Mouse (Mus musculus) lung, postnatal 0 days (tissue): ENCODE measurements around the gene Ypel2. TPM values are rescaled to one million over a fixed set of nuclear protein-coding genes. Genes with fewer than 3 reads are reported as not detected.

Experiments
- ATAC-seq: fragments of 200-750 bp; cut with Nextera tagmentation; 2 replicates; pipeline ENCODE4 v1.8.0; 2017; ENCODE audit warnings: moderate library complexity
- DNase-seq: peaks from one replicate; pipeline ENCODE4 v3.0.0-alpha.2; 2016; ENCODE audit warnings: low spot score
- H3K27ac ChIP-seq: fragments of 300-500 bp; sonication (generic); 2 replicates; pipeline ENCODE4 v1.5.1; 2014; ENCODE audit warnings: antibody characterized with exemption, mild to moderate bottlenecking, low read length, mixed read lengths
- H3K27me3 ChIP-seq: fragments of 300-500 bp; sonication (generic); replicated peaks from 2 replicates; pipeline ENCODE4 v1.6.1; 2014; ENCODE audit warnings: low read length, mixed read lengths; ENCODE audit not compliant: insufficient read depth
- H3K36me3 ChIP-seq: fragments of 300-500 bp; sonication (generic); 2 replicates; pipeline ENCODE4 v1.6.1; 2014; ENCODE audit warnings: low read length, mixed read lengths; ENCODE audit not compliant: insufficient read depth
- H3K4me1 ChIP-seq: fragments of 300-500 bp; sonication (generic); 2 replicates; pipeline ENCODE4 v1.6.1; 2014; ENCODE audit warnings: antibody characterized with exemption, low read depth, low read length, mixed read lengths; ENCODE audit not compliant: insufficient read depth
- H3K4me2 ChIP-seq: fragments of 300-500 bp; sonication (generic); replicated peaks from 2 replicates; pipeline ENCODE4 v1.6.1; 2014; ENCODE audit warnings: low read depth, mild to moderate bottlenecking, low read length, moderate library complexity, mixed read lengths
- H3K4me3 ChIP-seq: fragments of 300-500 bp; sonication (generic); 2 replicates; pipeline ENCODE4 v1.5.1; 2014; ENCODE audit warnings: low read depth, low read length
- H3K9ac ChIP-seq: fragments of 300-500 bp; sonication (generic); replicated peaks from 2 replicates; pipeline ENCODE4 v1.6.1; 2014; ENCODE audit warnings: low read depth, mild to moderate bottlenecking
- H3K9me3 ChIP-seq: fragments of 300-500 bp; sonication (generic); 2 replicates; pipeline ENCODE4 v1.6.1; 2016; ENCODE audit warnings: low read length, mixed read lengths
- CTCF ChIP-seq: IDR thresholded peaks from 2 replicates; pipeline ENCODE4 v1.5.1; 2016; ENCODE audit warnings: antibody characterized with exemption, mild to moderate bottlenecking
- EP300 ChIP-seq: IDR thresholded peaks from 2 replicates; pipeline ENCODE4 v1.6.1; 2016; ENCODE audit warnings: antibody characterized with exemption, mild to moderate bottlenecking, control low read depth
- WGBS: fragments of 180-500 bp; shearing (Covaris S2); extraction: QIAGEN DNeasy Blood & Tissue Kit; methylation state at CpG from one replicate; pipeline ENCODE4 v1.1.7; 2014; 5-methylcytosine and 5-hydroxymethylcytosine counted together
- polyA plus RNA-seq: library from polyadenylated mRNA; unstranded; fragments of >200 nt; fragmentation: Nextera tagmentation; extraction: Ambion mirVana; gene quantifications from 2 replicates; pipeline ENCODE4 v1.2.1, GENCODE M21; 2015

The Ypel2 gene
- polyA plus RNA-seq, 1 experiment from 2014 or later = 8.5 TPM

DNA sequence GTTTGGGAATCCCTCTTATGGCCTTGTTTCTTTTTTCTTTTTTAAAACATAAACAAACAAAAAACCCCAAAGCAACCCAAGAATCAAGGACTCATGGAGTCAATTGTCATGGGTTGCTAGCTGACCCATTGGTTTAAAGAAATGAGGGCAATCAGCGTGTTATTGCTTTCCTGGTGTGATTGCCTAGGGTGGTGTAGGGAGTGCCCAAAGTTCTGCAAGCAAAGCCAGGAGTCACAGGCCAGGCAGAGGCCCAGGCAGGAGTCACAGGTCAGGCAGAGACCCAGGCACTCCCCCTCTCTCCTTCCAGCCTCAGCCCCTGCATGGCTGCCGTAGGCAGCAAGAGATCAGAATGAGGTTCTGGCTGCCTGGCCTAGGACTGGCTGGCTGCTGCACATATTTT is 58.6 kb downstream of the Ypel2 start:
- H3K36me3 ChIP-seq = no peaks in the 10 kb centered on the region
- no peak overlapping the region for H3K27ac ChIP-seq
- 89% methylated on average over 2 of the region's 2 CpGs for WGBS
- ATAC-seq = no peak
- H3K9me3 ChIP-seq = no peaks in the 10 kb centered on the region
- H3K27me3 ChIP-seq = no peaks in the 10 kb centered on the region
- H3K9ac ChIP-seq = no peak overlapping the region
- no peak overlapping the region for H3K4me2 ChIP-seq
- H3K4me3 ChIP-seq = no peak overlapping the region
- no peaks in the 10 kb centered on the region for H3K4me1 ChIP-seq
- DNase-seq = no peak
- TF ChIP-seq EP300 = no peak
- no peak for TF ChIP-seq CTCF

DNA sequence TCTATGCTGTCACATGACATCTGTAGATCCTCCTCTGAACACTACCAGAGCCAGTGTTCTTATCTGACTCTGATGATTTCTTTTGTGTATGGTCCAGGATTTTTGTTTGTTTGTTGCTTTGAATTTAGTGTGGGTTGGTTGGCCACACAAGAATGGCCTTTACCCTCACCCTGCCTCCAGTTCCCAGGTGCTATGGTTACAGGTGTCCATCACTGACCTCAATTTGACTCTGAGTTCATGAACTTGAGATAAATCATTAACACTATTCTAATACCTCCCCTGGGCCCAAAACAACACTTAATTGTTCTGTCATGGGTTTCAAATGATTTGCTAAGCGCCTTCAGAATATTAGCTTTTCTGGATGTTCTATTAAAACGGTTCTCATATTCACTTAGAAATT is 61.3 kb downstream of the Ypel2 start:
- no peak for TF ChIP-seq CTCF
- TF ChIP-seq EP300 = no peak
- DNase-seq (no peak), ATAC-seq (no peak)
- Histone ChIP-seq H3K9me3 (no peaks in the 10 kb centered on the region), H3K4me3 (no peak overlapping the region), H3K4me1 (no peaks in the 10 kb centered on the region), H3K4me2 (no peak overlapping the region), H3K27me3 (no peaks in the 10 kb centered on the region), H3K9ac (no peak overlapping the region), H3K36me3 (no peaks in the 10 kb centered on the region), H3K27ac (no peak overlapping the region)
- 75% methylated on average over 2 of the region's 2 CpGs for WGBS

DNA sequence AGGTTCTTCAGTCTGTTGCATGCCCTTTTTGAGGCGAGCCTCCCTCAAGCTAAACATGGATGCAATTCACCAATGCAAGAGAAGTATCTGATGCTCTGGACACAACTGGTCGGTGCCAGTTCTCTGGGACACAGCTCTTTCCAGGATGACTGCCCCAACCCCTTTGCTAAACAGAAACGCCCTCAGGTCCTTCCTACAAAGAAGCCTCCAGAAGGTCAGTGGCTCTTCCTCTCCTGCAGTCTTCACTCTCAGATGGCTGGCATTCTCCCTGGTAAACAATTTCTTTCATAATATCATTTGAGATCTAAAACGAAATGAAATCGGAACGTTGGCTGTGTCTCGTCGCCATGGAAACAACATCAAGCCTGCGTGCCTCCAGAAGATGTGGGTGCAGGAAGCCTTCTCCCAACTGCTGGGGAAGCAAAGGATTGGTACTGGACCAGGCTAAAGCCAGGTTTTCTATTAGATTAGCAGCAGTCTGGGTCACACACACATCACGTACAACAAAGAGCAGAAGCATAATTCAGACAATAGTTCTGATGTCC is 62.8 kb downstream of the Ypel2 start:
- 69% methylated on average over 10 of the region's 10 CpGs for WGBS
- no peak overlapping the region for H3K4me2 ChIP-seq
- H3K27me3 ChIP-seq = no peaks in the 10 kb centered on the region
- no peaks in the 10 kb centered on the region for H3K9me3 ChIP-seq
- no peak for TF ChIP-seq CTCF
- TF ChIP-seq EP300 = no peak
- H3K36me3 ChIP-seq = no peaks in the 10 kb centered on the region
- no peak overlapping the region for H3K9ac ChIP-seq
- no peak for DNase-seq
- H3K27ac ChIP-seq = no peak overlapping the region
- no peak for ATAC-seq
- no peak overlapping the region for H3K4me3 ChIP-seq
- H3K4me1 ChIP-seq = no peaks in the 10 kb centered on the region

DNA sequence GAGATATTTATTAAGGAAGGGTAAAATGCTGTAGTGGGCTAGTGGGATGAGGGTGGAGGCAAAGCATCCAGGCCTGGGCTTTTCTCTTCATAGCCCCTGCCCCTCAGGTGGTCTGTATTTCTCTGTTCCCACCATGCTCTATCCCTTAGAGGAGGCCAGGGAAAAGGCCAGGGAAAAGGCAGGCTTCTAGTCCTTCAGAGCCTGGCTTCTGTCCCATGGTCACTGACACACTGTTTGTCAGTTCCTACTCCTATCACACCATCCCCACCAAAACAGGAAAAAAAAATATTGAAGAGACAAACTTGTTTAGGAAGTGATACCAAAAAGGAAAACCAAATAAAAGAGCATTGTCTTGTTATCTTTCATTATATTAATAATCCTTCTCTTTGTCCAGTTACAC is 63.5 kb downstream of the Ypel2 start:
- DNase-seq = no peak
- no peaks in the 10 kb centered on the region for H3K27me3 ChIP-seq
- no peaks in the 10 kb centered on the region for H3K36me3 ChIP-seq
- no peaks in the 10 kb centered on the region for H3K4me1 ChIP-seq
- H3K4me2 ChIP-seq = no peak overlapping the region
- H3K27ac ChIP-seq = no peak overlapping the region
- no peaks in the 10 kb centered on the region for H3K9me3 ChIP-seq
- no peak overlapping the region for H3K9ac ChIP-seq
- no peak for TF ChIP-seq CTCF
- TF ChIP-seq EP300 = no peak
- H3K4me3 ChIP-seq = no peak overlapping the region
- no peak for ATAC-seq

DNA sequence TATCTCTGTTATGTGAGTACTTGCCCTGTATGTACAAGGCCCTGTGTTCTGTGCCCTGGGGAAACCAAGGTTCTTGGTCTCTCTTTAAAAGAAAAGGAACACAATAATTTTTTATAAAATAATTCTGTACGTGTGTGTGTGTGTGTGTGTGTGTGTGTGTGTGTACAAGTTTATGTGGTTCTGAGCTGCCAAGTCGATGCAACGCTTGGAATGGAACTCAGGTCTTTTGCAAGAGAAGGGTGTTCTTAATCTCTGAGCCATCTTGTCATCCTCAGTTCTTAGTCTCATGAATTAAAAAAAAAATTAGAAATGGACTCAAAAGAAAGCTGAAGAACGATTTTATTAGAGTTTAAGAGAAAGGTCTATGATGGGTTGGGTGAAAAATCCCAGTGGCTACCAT is 64.0 kb downstream of the Ypel2 start:
- Histone ChIP-seq H3K36me3 (no peaks in the 10 kb centered on the region), H3K27ac (no peak overlapping the region), H3K4me1 (no peaks in the 10 kb centered on the region), H3K9ac (no peak overlapping the region), H3K4me2 (no peak overlapping the region), H3K27me3 (no peaks in the 10 kb centered on the region), H3K9me3 (no peaks in the 10 kb centered on the region), H3K4me3 (no peak overlapping the region)
- 70% methylated on average over 4 of the region's 4 CpGs for WGBS
- DNase-seq = no peak
- ATAC-seq = no peak
- TF ChIP-seq CTCF (no peak), EP300 (no peak)

DNA sequence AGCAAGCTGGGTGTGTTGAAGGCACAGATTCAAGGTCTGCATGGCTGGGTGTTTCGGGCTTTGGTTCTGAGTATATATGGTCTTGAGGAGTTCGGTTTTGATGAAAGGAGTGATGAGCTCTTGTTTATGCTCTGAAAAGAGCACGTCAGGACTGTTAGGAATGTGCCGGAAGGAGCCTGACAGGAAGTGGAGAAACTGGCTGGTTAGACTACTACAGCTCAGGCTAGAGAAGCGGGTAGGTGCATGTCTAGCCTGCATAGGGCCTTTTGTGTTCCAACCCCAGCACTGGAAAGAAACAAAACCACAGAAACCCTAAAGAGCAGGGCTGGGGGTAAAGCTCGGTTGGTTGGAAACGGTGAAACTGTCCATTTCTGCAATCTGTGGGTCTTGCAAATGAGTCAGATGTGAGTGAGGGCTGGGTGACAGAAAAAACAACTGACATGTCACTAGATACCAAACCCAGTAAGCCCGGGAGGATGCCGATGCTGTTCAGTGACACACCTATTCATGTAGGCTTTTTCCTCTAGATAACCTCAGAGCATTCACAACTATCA is 68.3 kb downstream of the Ypel2 start:
- Histone ChIP-seq H3K9me3 (no peaks in the 10 kb centered on the region), H3K4me1 (no peaks in the 10 kb centered on the region), H3K36me3 (no peaks in the 10 kb centered on the region), H3K9ac (no peak overlapping the region), H3K4me3 (no peak overlapping the region), H3K27ac (no peak overlapping the region), H3K4me2 (no peak overlapping the region), H3K27me3 (no peaks in the 10 kb centered on the region)
- DNase-seq = no peak
- TF ChIP-seq CTCF = no peak
- TF ChIP-seq EP300 = no peak
- WGBS = 55% methylated on average over 9 of the region's 9 CpGs
- no peak for ATAC-seq

DNA sequence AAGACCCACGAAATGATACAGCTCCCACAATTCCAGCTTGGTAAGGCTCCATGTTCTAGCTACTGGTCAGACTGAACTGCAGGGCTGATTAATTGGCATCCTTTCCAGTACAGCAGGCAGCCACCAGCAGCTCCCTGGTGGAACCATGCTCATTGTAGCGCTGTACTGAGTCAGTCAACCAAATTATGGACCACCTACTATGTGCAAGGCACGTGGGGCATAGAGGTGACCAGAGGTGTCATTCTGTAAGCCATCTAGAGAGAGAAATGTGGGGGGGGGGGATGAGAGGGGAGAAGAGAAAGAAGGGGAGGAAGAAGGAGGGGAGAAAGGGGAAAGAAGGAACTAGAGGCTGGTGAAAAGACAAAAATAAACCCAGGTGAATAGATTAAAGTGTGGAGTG is 68.9 kb downstream of the Ypel2 start:
- H3K4me2 ChIP-seq = no peak overlapping the region
- 72% methylated on average over 3 of the region's 3 CpGs for WGBS
- H3K9ac ChIP-seq = no peak overlapping the region
- no peaks in the 10 kb centered on the region for H3K4me1 ChIP-seq
- DNase-seq (no peak), ATAC-seq (no peak)
- no peaks in the 10 kb centered on the region for H3K9me3 ChIP-seq
- no peak overlapping the region for H3K27ac ChIP-seq
- no peaks in the 10 kb centered on the region for H3K36me3 ChIP-seq
- no peak overlapping the region for H3K4me3 ChIP-seq
- TF ChIP-seq CTCF = no peak
- TF ChIP-seq EP300 = no peak
- H3K27me3 ChIP-seq = no peaks in the 10 kb centered on the region
